Mouse (Mus musculus): ENCODE results near the gene Fbxo24.

The Fbxo24 gene

GRCm38 (mm10) chr5:137628498-137629305 lies at the start of gene Fbxo24, which contains the start of the genes Lrch4 and Gm20605:
Fbxo24 (minus strand) TSS chr5:137629002.
Lrch4 (plus strand) TSS chr5:137629121.
Gm20605 (plus strand) TSS chr5:137629175.
- DNase-seq (ENCODE audit: extremely low read depth, low read depth, low spot score), result peak; percentile 97

- no peak for DNase-seq (ENCODE audit: extremely low read depth, low read depth, low spot score)
These were observed 49.1 kb upstream of the Fbxo24 start for GRCm38 (mm10) chr5:137677859-137678258.

GRCm38 (mm10) chr5:137674786-137675185 lies 46.0 kb upstream of the Fbxo24 start:
- DNase-seq (ENCODE audit: extremely low read depth, low read depth, low spot score), result no peak

GRCm38 (mm10) chr5:137673015-137673414 lies 44.2 kb upstream of the Fbxo24 start:
- no peak for DNase-seq (ENCODE audit: extremely low read depth, low read depth, low spot score)

GRCm38 (mm10) chr5:137672361-137672760 lies 43.6 kb upstream of the Fbxo24 start:
- DNase-seq (ENCODE audit: extremely low read depth, low read depth, low spot score), result no peak

- no peak for DNase-seq (ENCODE audit: extremely low read depth, low read depth, low spot score)
These were observed 42.8 kb upstream of the Fbxo24 start for GRCm38 (mm10) chr5:137671443-137672240.

GRCm38 (mm10) chr5:137670240-137670639 lies 41.4 kb upstream of the Fbxo24 start:
- no peak for DNase-seq (ENCODE audit: extremely low read depth, low read depth, low spot score)

- no peak for DNase-seq (ENCODE audit: extremely low read depth, low read depth, low spot score)
These were observed 40.2 kb upstream of the Fbxo24 start for GRCm38 (mm10) chr5:137668971-137669370.

- no peak for DNase-seq (ENCODE audit: extremely low read depth, low read depth, low spot score)
These were observed 34.3 kb upstream of the Fbxo24 start for GRCm38 (mm10) chr5:137663057-137663456.

- DNase-seq (ENCODE audit: extremely low read depth, low read depth, low spot score), result no peak
These were observed 31.4 kb upstream of the Fbxo24 start for GRCm38 (mm10) chr5:137660064-137660688.

- no peak for DNase-seq (ENCODE audit: extremely low read depth, low read depth, low spot score)
These were observed 28.2 kb upstream of the Fbxo24 start for GRCm38 (mm10) chr5:137656977-137657376.

- no peak for DNase-seq (ENCODE audit: extremely low read depth, low read depth, low spot score)
These were observed 25.9 kb upstream of the Fbxo24 start for GRCm38 (mm10) chr5:137654746-137655145.

- no peak for DNase-seq (ENCODE audit: extremely low read depth, low read depth, low spot score)
These were observed 24.6 kb upstream of the Fbxo24 start for GRCm38 (mm10) chr5:137653366-137653765.

- no peak for DNase-seq (ENCODE audit: extremely low read depth, low read depth, low spot score)
These were observed 23.7 kb upstream of the Fbxo24 start for GRCm38 (mm10) chr5:137652474-137652873.

- DNase-seq (ENCODE audit: extremely low read depth, low read depth, low spot score), result no peak
These were observed 21.1 kb upstream of the Fbxo24 start for GRCm38 (mm10) chr5:137649669-137650571.

GRCm38 (mm10) chr5:137649251-137649650 lies 20.4 kb upstream of the Fbxo24 start:
- no peak for DNase-seq (ENCODE audit: extremely low read depth, low read depth, low spot score)

GRCm38 (mm10) chr5:137647827-137648601 lies 19.2 kb upstream of the Fbxo24 start:
- no peak for DNase-seq (ENCODE audit: extremely low read depth, low read depth, low spot score)

GRCm38 (mm10) chr5:137645652-137646091 lies 16.9 kb upstream of the Fbxo24 start, which contains the start of gene Irs3:
Irs3 (minus strand) TSS chr5:137645714.
- DNase-seq (ENCODE audit: extremely low read depth, low read depth, low spot score), result no peak

GRCm38 (mm10) chr5:137645091-137645651 lies 16.4 kb upstream of the Fbxo24 start:
- no peak for DNase-seq (ENCODE audit: extremely low read depth, low read depth, low spot score)

All from fat pad, adult 2 months (tissue).